Mouse (Mus musculus) spleen, postnatal 4 days (tissue): ENCODE measurements around the gene Ddo.

Experiments
- DNase-seq, 2 experiments: peaks; one replicate each; pipeline ENCODE4 v3.0.0; 2022; ENCODE audit warnings: low spot score in 2 of 2

Ddo gene

DNA sequence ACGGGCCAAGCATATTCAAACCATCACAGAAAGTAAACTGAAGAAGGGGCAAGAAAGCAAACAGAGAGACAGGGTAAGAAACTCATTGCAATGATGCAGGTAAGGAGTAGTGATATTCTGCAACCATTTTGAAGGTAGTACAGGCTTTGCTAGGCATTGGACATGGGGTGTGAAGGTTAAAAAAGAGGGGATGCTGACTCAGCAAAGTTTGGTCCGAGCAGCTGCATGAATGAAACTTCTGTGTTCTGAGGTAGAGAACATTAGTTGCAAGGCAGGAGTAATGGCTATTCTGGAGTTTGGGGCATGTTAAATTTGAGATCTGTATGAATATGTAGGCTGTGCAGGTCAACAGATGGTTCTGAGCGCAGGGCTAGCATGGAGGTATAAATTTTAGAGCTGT lies 35.5 kb downstream of the Ddo start:
- DNase-seq, result no peak

DNA sequence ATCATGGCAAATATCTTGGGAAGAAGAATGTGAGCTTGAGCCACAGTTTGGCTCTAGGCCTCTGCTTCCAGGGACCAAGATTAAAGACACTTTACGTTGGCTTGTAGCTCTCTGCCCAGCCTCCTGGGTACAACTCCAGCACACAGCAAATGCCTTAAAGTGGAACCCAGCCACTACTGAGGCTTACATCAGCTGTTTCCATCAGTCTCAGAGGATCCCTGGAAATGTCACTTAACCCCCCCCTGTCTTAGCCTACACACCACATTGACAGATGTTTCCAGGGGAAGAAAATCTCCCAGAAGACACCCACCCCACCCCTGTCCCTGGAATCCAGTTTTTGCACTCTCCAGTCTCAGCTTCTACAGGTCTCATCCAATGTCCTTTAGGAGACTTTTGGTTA lies 37.1 kb downstream of the Ddo start:
- DNase-seq, result no peak

DNA sequence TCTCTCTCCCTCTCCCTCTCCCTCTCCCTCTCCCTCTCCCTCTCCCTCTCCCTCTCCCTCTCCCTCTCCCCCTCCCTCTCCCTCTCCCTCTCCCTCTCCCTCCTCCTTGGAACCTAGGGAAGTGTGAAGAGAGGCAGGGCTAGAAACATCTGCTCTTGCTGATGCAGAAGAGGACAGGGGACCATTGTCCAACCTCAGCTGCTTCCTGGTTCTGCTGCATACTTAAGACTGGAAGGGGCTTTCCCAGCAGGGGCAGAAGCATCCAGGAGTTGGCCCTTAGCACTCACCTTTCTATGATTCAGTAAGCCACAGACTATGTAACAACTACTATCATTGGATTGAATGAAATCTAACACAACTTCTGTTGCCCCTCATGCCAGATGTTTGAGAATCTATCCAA lies 38.8 kb downstream of the Ddo start:
- no peak for DNase-seq

DNA sequence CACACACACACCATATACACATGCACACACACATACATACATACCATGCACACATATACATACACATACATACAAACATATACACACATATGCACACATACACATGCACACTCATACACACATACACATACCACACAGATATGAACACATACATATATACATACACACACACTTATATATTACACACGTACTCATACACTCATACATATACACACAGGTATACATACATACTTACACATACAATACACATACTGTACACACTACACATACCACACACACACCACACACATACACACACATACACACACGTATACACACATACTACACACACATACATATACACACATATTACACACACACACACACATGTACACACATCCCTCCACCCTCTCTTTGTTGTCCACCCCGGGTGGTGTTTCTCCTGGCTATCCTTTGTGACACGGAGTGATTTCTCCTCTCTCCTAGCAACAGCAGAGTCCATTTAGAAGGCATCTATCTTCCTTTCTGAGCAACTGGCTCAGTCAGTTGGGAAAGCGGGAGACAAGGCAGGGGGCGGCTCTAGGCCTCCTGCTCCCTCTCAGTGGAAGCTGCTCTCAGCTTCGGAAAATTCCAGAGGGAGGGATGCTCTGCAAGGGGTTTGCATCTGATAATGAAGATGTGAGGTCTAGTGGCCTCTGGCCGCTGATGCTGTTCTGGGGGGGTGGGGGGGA lies 42.9 kb downstream of the Ddo start:
- DNase-seq, result no peak

DNA sequence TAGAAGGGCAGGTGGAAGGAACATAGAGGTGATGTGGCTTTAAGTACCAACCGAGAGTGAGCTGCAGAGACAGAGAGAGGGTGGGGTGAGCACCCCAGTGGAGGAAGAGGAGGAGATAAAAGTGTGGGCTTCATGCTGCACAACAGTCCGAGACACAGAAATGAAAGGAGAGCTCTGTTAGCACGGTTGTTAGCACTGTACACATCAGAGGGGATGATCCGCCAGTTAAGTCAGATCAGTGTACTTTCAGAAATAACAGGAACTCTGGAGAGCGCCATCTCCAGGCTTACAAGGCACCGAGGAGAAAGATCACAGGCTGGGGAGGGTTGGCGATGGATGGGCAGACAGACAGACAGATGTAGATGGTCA lies 43.5 kb downstream of the Ddo start:
- no peak for DNase-seq

DNA sequence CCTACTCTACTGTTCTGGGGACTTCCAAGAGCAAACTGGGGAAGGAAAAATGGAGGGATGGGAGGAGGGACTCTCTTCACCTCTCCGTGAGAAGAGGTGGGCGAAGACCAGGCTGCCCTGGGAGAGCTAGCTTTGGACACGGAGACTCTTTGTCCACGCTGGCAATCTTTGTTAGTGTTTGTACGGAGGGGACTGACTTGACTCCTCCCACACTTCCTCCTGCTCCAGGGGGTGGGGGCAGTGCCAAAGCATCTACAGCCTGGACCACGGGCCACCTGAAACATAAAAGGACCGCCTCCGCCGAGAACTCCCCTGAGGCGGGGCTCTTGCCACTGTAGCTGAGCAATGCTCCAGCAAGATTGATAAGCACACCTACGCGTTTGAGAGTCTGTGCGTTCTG lies 44.3 kb downstream of the Ddo start:
- no peak for DNase-seq

DNA sequence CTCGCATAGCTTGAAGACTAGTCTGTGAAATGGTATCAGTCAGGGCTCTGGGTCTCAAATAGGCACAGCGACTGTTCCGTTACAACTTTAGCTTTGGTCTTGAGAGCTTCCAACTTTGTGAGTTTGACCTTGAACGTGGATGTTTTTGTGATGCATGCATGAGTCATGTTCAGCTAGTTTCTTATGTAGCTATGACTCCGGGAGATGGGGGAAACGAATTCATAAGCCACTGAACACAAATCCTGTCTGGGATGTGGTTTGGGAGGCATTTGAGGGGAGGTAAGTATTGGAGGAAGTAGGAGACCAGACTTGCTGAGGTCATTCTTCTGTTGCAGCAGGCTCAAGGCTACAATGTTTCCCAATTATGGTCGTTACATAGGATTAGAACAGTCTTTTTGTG lies 46.1 kb downstream of the Ddo start:
- DNase-seq, result no peak

DNA sequence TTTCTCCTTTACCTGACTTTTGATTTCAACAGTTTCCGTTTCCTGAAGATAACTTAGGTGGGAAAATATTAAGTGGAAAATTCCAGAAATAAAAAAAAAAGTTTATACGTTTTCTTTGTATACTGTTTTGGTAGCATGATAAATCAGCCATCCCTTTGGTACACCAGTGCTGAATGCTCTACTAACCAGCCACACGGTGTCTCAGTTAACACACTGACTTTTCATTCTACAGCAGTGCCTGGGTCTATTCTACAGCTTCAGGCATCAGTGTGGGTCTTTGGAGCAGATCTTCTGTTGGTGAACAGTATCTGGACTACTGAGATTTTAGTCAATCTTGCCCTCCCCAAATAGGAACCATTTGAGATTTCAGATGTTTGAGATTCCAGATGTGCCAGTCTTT lies 48.7 kb downstream of the Ddo start:
- DNase-seq, result no peak

DNA sequence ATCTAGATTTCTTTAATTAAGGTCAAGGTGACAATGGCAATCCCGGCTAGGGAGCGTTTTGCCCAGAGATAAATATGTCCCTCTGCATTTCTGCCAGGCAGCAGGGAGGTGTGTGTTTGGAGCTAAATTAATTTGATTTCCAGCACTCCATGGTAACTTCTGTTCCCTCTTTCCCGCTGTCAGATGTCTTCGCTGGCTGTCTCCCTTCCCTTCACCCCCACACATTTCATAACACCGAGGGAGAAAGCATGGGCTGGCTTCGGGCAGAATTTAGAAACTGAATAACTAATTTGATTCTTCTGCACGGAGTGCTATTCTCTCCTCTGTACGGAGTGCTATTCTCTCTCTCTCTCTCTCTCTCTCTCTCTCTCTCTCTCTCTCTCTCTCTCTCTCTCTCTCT lies 52.7 kb downstream of the Ddo start:
- no peak for DNase-seq

DNA sequence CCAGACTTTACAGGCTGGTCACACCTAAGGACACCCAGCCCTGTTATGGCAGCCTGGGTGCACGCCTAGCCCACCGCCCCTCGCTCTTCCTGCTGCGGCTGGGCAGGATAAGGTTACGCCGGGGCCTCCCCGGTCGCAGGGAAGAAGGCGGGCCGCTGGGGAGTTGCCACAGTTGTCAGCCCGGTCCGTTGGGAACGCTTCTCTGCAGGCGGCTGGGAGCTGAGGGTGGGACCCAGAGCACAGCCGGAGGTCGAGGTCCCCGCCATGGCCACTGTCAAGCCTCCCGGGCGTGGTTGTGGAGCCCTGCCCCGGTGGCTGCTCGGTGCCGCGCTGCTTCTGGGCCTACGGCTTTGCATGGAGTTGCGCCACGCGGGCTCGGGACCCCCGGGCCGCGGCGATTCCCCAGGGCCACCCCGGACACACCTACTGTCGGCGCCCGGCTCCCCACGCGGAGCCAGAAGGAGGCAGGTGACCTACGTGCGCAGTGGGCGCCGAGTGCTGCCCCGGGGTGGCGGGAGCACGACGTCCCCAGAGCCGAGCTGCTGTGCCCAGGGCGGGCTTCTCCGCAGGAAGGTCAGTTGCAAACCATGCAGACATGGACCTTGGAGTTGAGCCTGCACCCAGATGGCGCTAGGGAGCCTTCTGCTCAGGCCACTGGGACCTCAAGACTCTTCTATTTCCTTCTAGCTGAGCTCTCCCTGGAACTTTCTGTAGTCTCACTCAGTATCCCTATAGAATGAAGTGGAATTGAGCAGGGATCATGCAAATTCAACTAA lies 53.5 kb downstream of the Ddo start, which contains the start of gene Mettl24:
TSS of gene Mettl24 (plus strand) at position 191 of the 776 bp plus-strand sequence.
- DNase-seq, result peak; percentile 28 to 67

DNA sequence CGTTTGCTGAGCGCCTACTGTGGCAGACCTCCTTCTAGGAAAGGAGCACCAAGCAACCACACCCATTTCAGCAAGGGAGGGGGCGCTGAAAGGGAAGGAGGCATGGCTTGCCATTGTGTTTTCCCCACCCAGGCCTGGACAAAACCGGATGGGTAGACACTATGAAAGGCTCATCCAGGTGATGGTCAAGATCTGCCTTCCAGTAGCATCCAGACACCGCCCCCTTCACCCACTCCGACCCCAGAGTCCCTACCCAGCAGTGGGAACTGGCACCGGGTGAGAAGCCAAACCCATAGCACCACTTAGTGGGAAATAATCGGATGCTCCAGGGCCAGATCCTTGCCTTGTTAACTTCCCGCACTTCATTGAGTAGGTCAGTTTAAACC lies 54.0 kb downstream of the Ddo start:
- no peak for DNase-seq

DNA sequence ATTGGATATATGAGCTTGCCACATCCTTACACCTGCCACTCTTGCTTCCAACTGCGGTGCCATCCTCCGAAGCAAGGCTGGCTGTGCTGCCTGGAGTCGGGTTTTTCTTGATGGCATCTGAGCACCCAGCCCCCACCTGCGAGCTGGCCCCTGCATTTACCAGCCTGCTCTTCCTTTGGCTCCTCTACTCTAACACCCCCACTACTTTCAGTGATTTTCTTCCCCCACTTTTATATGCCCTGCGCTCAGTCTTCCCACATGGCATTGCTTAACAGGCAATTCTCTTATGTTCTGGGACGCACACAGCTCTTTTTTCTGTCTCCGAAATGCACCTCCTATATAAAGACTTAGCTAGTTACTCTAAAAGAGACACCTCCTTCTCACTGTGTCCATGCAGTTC lies 54.5 kb downstream of the Ddo start:
- no peak for DNase-seq

DNA sequence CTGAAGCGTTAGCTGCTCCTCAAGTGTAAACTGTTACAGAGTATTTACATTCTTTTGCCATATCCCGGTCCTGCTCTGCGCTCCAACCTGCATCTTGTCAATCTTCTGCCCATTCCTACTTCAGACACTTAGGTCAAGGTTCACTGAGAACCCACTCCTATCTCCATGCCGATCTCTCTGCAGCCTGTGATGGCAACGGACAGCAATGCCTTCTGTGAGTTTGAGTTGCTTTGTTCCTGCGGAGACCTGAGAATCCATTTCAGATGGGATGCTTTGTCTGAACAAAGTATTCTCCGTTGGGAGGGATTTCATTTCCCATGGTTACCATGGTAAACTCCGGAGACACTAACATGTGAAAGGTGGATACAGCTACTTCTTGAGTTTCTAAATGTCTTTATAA lies 55.8 kb downstream of the Ddo start:
- DNase-seq, result no peak

DNA sequence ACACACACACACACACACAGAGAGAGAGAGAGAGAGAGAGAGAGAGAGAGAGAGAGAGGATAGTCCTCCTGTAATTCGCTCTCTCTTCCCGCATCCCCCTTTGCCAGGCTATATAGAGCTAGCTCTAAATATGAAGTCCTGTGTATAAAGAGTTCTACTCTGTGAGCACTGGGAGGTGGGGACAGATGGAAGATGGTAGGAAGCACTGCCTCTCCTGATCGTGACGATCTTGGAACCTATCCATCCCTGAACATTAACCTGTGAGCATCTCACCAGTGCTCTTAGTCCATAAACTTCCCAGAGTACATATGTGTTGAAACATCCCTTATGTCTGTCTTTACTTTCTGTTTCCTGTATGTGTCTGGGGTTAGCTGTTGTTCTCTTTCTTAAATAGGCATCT lies 57.2 kb downstream of the Ddo start:
- no peak for DNase-seq

DNA sequence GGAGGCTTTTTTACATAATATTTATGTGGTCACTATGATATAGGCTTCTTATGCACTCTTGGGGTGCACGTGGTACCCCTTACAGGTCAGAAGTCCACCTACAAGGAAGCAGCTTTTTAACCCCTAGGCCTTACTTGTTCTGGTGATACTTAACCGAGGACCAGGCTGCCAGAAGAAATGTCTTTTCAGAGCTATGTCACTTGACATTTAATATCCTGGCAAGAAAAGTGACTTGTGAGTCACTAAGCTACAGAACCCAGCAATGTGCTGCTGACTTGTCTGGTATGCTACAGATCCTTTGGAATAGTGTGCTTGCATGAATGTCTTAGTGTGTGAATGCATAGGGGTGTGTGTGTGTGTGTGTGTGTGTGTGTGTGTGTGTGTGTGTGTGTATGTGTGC lies 57.6 kb downstream of the Ddo start:
- DNase-seq, result no peak

DNA sequence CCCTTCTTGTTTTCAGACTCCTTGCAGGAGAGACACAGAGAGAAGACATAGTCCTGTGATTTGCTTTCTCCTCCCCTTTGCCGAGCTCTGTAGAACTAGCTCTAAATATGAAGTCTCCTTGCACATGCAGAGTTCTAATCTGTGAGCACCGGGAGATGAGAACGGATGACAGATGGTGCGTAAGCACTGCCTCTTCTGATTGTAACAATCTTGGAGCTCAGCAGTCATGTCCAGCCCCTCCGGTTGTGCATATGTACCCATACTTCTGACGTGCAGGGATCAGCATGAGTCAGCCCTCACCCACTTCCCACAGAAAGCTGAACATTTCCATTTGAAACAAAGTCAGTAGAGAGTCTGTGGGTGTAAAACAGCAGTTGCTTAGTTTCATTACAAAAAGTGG lies 58.5 kb downstream of the Ddo start:
- no peak for DNase-seq

DNA sequence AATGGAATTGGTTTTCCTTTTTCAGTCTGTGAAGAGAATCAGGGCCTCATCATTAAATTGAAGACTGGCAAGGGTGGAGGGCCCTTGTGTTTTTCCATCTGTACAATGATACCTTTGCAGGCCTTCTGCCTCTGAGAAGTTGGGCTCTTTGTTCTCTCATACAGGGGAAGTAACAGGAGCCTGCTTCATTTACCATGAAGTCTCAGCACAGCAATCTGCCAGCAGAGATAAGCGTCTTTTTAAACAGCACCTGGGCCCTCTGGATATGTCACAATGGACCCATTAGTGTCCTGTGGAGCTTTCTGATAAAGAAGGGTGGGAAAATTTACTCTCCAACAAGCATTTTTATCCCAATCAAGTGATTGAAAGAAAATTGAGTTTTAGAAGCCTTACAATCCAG lies 59.1 kb downstream of the Ddo start:
- no peak for DNase-seq

DNA sequence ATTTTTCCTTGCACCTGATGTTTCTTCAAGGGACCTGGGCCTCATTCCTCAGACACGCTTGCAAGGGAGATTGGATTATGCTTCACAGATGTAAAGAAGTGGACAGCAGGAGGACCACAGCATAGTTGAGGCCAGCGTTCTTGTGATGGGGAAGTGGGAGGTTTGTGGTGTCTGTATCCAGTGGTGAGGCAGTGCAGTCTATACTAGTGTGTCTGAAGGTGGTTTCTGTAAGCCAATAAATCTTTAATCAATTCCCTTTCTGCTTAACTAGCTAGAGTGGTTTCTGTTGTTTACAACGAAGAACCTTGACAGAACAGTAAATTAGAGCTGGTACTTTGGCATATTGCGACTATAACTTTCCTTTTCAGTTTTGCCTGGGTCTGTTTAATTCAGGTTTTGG lies 68.8 kb downstream of the Ddo start:
- no peak for DNase-seq

DNA sequence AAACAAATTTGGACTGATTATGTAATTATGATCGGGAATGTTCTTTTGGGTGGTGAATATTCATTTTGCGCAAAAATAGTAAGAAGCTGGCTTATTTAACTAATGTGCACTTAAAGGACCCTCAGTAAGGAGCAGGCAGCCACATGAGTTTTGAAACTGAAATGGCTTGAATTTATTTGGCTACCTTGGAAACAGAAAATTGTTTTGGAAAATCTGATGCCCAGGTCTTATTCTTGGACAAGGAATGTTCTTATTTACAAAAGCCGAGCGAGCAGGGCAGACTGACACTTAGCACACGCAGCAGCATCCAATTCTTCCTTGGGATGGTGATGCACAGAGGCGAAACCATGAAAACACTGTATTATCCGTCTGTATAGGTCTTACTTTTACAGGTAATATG lies 81.3 kb downstream of the Ddo start:
- no peak for DNase-seq

DNA sequence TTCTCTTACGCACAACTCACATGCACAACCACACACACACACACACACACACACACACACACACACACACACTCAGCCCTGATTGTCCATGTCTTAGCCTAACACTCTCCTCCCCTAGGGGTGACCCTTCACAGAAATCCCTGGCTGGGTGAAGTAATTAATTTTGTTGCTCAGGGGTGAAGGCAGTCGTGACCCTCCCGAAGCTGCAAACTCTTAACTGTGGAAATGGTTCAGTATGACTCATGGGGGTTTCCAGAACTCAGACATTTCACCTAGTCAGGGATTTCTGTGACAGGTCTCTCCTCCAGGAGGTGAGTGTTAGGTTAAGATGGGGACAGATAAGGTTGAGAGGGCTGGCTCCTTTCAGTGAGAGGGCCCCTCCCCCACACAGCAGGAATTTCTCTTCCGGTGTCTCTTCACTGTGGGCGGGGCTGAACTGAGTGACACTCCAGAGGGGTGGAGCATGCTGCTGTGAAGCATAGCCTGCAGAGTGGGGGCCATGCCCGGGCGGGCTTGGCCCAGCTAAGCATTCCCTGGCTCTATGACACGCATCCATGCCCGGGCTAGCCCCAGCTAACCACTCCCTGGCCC lies 83.3 kb downstream of the Ddo start:
- DNase-seq, result no peak

DNA sequence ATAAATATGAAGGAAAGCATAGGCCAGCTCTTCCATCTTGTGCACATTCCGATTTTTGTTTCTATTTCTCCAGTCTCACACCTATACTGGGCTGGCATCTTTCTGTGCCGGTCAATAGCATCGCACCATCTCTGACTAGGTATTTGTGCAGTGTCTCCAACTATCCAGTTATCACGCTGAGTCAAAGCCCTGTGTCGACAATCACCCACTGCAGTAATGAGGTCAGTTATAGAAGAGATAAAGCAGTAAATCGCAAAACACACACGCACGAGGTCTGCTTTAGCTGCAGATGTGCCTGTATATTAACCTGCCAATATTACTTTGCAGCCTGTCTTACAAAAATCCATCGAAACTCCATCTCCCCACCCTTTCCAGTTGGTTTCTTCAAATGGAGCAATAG lies 84.0 kb downstream of the Ddo start:
- DNase-seq, result no peak

DNA sequence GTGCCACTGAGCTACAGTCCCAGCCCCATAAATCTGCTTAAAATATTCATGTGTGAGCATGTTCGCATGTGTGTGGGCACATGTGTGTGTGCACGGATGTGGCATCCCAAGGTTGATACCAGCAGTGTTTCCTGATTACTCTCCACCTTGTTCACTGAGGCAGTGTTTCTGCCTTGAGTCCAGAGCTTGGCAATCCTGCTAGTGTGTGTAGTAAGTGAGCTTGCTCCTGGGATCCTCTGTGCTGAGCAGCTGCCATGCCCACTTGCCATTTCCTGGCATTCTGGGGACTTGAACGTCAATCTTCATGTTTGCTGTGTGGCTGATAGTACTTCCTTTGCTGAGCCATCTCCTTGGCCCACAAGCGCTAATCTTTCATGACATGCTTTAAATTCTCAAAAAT lies 85.3 kb downstream of the Ddo start:
- no peak for DNase-seq

DNA sequence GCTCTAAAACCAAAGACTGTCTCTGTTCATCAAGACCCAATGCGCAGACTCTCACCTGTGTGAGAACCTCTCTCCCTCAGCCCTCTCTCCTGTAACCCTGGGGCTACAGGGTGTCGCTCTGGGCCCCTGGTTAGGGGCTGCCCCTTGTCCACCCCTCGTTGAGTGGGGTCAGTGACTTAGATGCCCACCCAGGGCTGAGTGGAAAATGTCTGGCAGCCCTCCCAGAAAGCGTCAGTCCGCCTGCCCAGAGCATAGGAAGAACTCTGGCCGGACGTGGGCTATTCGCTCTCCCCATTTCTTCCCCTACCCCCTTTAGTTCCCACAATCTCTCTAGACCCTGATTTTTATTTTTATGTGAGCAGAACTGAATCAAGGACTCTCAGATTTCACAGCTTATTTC lies 86.5 kb downstream of the Ddo start:
- DNase-seq, result peak in 1 of 2 experiments; percentile 52
